Mouse (Mus musculus) left cerebral cortex, adult 2 months (tissue): Measurements from ENCODE around the gene Ncam2. TPM values are rescaled to one million over a fixed set of nuclear protein-coding genes. Genes with fewer than 3 reads are reported as not detected.
"Not testable (repeated sequence)": the region's sequence is repeated elsewhere in the genome, so short reads cannot be mapped to it uniquely, and the experiment has no call there.

Experiments used
- DNase-seq, 2 experiments: peaks; one replicate each; pipeline ENCODE4 v3.0.0; 2021 to 2022; ENCODE audit warnings: low spot score in 2 of 2, mixed read lengths in 1 of 2; ENCODE audit errors: extremely low spot score in 1 of 2
- H3K27ac ChIP-seq: fragments of 200-600 bp; 2 replicates; pipeline ENCODE4 v1.8.1; 2022
- H3K4me3 ChIP-seq: fragments of 200-600 bp; 2 replicates; pipeline ENCODE4 v1.8.1; 2022
- CTCF ChIP-seq: fragments of 200-600 bp; IDR thresholded peaks from 2 replicates; pipeline ENCODE4 v1.8.1; 2022; ENCODE audit warnings: antibody characterized with exemption, mild to moderate bottlenecking, moderate library complexity
- intact Hi-C: fragments of 180-260 bp; cut with DNase I; formaldehyde crosslinking; loops from one replicate; pipeline ENCODE4 v1.15.1; 2025
- total RNA-seq, 2 experiments: library from RNA; stranded (reverse); gene quantifications; 2 replicates each; pipeline ENCODE4 v1.2.3; 2021

Ncam2 gene
- total RNA-seq, 2 experiments from 2014 or later = 77.3 to 81.7 TPM

DNA sequence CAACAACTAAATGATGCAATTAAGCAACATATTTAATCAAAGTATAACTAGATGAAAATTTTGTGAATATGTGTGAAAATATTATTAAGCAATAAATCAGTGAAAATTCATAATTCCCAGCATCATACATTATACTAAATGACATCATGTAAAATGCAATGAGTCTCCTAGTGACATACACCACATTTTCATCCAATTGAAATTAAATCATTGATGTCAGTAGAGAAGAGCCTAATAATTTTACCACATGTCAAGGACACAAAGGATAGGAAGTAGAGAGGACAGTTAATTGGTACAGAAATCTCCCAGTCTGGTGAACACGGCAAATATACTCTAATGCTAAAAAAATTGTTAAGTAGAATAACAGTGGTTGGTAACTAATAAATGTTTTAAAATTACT is 118.5 kb downstream of the Ncam2 start:
- no peak for TF ChIP-seq CTCF
- Histone ChIP-seq H3K4me3 (no peak overlapping the region), H3K27ac (no peak overlapping the region)
- DNase-seq = no peak
- intact Hi-C loops = no loop called here

DNA sequence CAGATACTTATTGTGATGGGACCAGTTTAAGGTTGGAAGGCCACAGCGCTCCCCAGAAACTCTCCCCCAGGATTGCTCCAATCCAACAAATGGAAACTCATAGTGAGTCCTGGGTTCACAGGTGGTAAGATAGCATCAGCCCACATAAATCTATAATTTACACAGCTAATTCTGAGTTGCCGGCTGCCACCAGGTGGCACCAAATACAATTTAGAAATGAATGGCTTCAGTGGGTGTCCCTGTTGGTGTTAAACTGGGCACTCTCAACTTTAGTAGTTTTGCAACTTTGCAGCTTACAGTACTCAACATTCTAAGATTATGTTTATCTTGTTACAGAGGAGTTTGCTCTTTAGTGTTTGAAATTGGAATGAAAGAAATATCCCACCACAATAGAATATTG is 130.0 kb downstream of the Ncam2 start:
- H3K4me3 ChIP-seq = no peak overlapping the region
- peak; percentile 44 to 58 for DNase-seq
- intact Hi-C loops = loop anchor here (5.0 kb wide), 2 partner anchors 127 to 1192 kb away; no protein-coding TSS in a partner anchor
- no peak overlapping the region for H3K27ac ChIP-seq
- peak; percentile 71 for TF ChIP-seq CTCF

DNA sequence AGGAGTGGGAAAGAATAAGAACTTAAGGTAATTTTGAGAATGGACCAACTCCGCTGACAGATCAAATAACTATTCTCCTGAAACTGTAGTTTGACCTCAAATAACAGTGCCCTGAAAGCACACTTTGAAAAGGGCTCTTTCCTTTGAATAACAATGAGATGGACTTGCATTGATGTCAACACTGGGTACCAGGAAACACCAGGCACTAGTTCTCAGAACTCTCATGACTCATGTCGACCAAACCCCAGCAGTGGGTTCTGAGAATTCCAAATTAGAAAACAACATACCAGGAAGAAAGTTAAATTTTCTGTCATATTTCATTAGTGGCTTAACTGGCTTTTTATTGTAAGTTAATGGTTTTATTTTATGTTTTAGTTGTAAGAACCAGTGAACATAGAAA is 165.4 kb downstream of the Ncam2 start:
- TF ChIP-seq CTCF = no peak
- intact Hi-C loops = no loop called here
- peak overlapping the region; percentile 44; the same call in 1 of the 2 replicates for H3K27ac ChIP-seq

DNA sequence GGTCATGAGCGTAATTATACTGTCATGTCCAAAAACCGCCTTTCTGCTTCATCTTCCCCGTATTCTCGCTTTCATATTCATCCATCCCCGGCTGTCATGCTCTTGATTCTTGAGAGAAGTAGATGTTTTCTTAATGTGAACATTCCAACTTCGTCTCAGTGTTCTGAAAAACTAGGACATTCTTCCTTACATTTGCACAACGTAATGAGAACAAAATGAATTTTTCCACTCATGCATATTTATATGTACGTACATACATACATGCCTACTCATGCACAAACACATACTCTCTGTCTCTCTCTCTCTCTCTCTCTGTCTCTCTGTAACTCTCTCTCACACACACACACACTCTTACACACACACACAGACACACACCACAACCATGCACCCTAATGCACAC is 173.7 kb downstream of the Ncam2 start:
- no peak for DNase-seq
- no peak for TF ChIP-seq CTCF
- H3K4me3 ChIP-seq = no peak overlapping the region
- intact Hi-C loops = no loop called here
- no peak overlapping the region for H3K27ac ChIP-seq

More for the DNA sequence above, 165.4 kb downstream of the Ncam2 start:
- no peak overlapping the region for H3K4me3 ChIP-seq
- no peak for DNase-seq

DNA sequence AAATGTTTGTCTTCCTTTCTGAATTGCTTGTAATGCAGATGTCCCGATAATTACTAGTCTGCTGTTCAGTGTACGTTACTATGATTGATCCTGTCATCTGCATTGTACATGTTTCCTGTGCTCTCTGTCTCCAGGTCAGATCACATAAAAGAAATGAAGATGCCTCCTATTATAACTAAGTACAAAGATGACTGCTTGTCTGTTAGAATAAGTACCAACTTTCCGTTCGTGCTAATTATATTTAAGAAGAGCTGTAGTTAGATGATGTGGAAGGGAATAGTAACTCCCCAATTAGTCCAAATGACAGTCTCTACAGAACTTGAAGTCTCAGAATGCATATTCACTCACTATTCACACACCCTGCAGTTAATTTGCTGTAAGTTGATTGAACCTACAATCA is 179.9 kb downstream of the Ncam2 start:
- no peak for TF ChIP-seq CTCF
- no peak for DNase-seq
- H3K27ac ChIP-seq = no peak overlapping the region
- no peak overlapping the region for H3K4me3 ChIP-seq
- intact Hi-C loops = no loop called here

DNA sequence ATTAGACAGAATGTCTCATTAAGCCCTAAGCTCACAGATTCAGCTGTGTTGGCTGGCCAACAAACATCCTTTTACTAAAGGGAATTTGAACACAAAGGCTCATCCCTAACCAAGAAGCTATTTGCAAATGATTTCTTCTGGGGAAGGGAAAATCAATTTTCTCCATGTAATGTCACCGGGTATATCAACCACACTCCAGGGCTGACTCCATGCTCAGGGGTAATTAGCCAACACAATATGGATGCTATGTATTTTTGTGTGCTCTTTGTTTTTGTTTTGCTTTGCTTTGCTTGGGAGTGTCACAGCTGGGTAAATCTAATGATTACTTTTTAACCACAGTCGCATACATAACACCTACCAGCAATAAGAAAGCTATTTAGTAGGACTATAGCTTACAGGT is 188.1 kb downstream of the Ncam2 start:
- Histone ChIP-seq H3K27ac (no peak overlapping the region), H3K4me3 (no peak overlapping the region)
- intact Hi-C loops = no loop called here
- TF ChIP-seq CTCF = no peak
- no peak for DNase-seq

DNA sequence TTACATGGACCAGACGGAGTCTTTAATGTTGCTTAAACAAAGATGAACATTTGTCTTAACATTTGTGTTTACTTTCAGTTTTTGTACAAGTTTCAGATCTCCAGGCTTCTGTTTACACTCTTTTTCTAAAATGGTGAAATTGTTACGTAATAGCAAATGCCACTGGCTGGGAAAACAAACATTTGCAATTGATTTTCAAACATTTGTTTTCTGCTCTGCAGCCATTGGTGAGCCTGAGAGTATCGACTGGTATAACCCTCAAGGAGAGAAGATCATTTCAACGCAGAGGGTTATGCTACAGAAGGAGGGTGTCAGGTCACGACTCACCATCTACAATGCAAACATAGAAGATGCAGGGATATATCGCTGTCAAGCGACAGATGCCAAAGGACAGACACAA is 234.1 kb downstream of the Ncam2 start:
- no peak for TF ChIP-seq CTCF
- intact Hi-C loops = no loop called here
- H3K27ac ChIP-seq = no peak overlapping the region
- DNase-seq = no peak
- no peak overlapping the region for H3K4me3 ChIP-seq

DNA sequence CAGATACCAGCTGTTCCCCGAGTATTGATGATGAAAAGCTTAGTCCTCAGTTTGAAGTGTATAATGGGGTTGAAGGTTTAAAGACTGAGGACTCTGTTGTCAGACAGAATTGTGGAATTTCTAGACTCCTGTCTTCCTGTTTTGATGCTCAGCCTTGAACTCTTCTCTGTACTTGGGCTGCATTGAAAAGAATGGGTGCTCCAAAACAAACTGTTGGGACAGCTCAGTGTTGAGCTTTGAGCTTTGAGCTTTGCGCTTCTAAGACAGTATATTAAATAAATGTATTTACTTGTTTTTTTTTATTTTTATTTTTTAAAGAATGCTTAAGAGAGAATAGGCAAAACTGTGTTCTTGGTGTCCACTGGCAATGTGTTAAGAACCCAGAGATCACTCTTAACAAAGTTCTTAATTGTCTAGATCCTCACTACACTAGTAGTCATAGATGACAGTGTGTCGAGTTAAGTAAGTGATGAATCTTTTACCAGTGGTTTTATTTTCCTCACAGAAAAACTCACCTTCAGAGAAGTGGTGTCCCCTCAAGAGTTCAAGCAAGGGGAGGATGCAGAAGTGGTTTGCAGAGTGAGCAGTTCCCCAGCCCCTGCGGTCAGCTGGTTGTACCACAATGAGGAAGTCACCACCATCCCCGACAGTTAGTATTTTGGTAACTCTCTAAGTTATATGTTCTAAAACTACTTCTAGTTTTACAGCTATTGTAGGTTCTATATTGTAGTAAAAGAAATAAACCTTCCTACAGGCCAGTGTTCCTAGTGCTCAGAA is 236.8 kb downstream of the Ncam2 start:
- no peak for TF ChIP-seq CTCF
- intact Hi-C loops = no loop called here
- Histone ChIP-seq H3K4me3 (no peak overlapping the region), H3K27ac (no peak overlapping the region)
- no peak for DNase-seq

DNA sequence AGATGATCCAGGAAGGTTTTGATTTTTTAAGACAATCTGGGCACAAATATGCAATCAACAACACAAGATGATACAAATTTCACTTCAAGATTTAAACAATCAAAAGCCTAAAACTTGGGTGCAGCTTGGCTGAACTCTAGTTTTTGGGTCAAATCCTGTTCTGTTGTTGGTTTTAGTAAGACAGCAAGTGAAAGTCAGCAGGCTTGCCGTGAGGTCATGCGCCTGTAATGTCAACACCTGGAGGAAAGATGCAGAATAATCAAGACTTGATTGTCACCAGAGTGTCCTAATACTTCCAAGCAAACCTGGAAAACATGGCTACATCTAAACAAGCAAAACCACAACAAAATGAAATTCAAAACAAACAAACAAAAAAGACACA is 237.4 kb downstream of the Ncam2 start:
- Histone ChIP-seq H3K4me3 (no peak overlapping the region), H3K27ac (no peak overlapping the region)
- TF ChIP-seq CTCF = no peak
- intact Hi-C loops = no loop called here
- DNase-seq = no peak

DNA sequence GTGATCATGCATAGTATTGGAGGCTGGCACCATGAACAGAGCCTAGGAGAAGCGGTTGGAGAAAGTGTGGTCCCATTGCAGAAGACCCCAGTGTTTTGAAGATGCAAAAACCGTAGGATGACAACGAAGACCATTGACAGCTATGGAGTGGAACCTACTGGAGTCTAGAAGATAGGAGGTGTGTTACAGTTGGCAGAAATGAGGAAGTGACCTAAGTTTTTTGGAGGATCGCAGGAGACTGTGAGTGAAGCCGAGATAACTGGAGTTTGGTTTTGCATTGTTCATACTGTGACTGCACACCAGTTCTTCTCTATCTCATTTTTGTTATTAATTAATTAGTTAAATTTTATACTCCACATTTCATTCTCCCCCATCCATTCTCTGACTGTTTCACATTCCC is 250.4 kb downstream of the Ncam2 start:
- intact Hi-C loops = no loop called here
- no peak for DNase-seq
- TF ChIP-seq CTCF = no peak
- Histone ChIP-seq H3K27ac (no peak overlapping the region), H3K4me3 (no peak overlapping the region)

DNA sequence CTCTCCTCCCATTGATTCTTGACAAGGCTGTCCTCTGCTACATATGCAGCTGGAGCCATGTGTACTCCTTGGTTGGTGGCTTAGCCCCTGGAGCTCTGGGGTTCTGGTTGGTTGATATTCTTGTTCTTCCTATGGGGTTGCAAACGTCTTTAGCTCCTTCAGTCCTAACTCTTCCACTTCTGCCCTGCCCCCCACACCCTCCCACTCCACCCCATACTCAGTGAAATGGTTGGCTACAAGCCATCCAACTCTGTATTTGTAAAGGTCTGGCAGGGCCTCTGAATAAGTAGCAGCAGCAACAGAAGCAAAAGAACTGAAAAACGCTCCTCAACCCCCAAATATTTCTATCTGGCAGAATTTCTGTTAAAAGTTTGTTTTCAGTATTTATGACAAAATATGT is 252.5 kb downstream of the Ncam2 start:
- H3K4me3 ChIP-seq = no peak overlapping the region
- no peak for TF ChIP-seq CTCF
- H3K27ac ChIP-seq = no peak overlapping the region
- intact Hi-C loops = no loop called here
- no peak for DNase-seq

DNA sequence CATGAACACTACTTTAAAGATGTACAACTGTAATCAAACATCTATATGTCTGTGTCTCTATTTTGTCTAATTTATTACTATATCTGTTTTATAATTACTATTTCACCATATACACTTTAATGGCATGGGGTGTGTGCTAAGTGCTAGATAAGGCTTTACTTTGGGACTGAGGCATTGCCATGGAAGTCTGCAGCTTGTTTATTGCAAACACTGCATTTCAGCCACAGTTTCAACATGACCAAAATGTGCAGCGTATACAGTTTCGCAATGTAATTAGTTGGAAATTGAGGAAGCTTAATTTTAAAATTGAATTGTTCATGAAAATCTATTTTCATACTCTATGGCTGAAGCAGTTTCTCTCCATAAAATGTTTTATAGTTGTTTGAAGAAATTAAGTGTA is 254.0 kb downstream of the Ncam2 start:
- no peak for TF ChIP-seq CTCF
- DNase-seq = no peak
- intact Hi-C loops = no loop called here
- Histone ChIP-seq H3K27ac (no peak overlapping the region), H3K4me3 (no peak overlapping the region)

DNA sequence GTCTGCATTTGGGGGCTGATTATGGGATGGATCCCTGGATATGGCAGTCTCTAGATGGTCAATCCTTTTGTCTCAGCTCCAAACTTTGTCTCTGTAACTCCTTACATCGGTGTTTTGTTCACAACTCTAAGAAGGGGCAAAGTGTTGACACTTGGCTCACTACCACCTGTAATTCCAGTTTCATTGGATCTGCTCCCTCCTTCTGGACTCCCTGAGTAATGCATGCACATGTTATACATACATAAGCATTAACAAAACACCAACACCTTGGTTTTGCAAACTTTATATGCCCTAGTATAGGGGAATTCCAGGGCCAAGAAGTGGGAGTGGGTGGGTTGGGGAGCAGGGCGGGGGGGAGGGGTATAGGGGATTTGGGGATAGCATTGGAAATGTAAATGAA is 262.2 kb downstream of the Ncam2 start:
- not testable (repeated sequence) for DNase-seq, H3K4me3 ChIP-seq, H3K27ac ChIP-seq
- peak; percentile 29 for TF ChIP-seq CTCF
- intact Hi-C loops = loop anchor here (5.0 kb wide), 1 partner anchor 260 kb away; the partner anchor contains the start of gene Ncam2
